Mouse (Mus musculus) cerebellum, adult 2 months (tissue): ENCODE results near the gene Sidt1.

Experiments
- CTCF ChIP-seq: fragments of 200-500 bp; IDR thresholded peaks from 2 replicates; pipeline ENCODE4 v1.5.1; 2011; ENCODE audit warnings: low read depth, mild to moderate bottlenecking, control low read depth, low read length, moderate library complexity, borderline replicate concordance; ENCODE audit not compliant: insufficient read depth
- POLR2A ChIP-seq: fragments of 200-500 bp; IDR thresholded peaks from 2 replicates; pipeline ENCODE4 v1.6.1; 2011; ENCODE audit warnings: low read length, control low read depth, borderline replicate concordance; ENCODE audit not compliant: insufficient read depth

DNA sequence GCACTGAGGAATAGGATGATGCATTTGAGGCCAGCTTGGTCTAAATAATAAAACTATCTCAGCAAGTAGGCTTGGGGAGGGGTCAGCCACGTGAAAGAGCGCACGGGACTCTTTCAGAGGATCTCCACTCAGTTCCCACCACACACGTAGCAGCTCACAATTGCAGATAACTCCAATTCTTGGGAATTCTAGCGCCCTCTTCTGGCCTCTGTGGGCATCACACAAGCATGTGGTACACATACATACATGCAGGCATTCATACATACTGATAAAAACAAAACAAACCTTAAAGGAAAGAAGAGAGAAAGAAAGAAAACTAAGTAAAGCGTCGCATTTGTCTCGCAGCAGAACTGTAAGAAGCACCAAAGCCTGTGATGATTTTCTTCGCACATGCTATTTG lies 2.3 kb downstream of the Sidt1 start:
- peak; percentile 20; the same call in 1 of the 2 replicates for TF ChIP-seq CTCF
- no peak for TF ChIP-seq POLR2A
